Mouse (Mus musculus) left cerebral cortex, adult 9 months (tissue): Measurements from ENCODE around the gene Fscn1.

Source experiments
- DNase-seq, 2 experiments: peaks; one replicate each; pipeline ENCODE4 v3.0.0; 2022; ENCODE audit warnings: low spot score in 2 of 2

Gene Fscn1

GRCm38 (mm10) chr5:142959576-142960556 lies at the start of gene Fscn1:
Gene Fscn1 (plus strand): TSS chr5:142960343.
- peak in 1 of 2 experiments; percentile 90 for DNase-seq

- DNase-seq: no peak
Observed at GRCm38 (mm10) chr5:142911629-142912028, 48.5 kb upstream of the Fscn1 start.

- DNase-seq: no peak
Observed at GRCm38 (mm10) chr5:142912320-142912719, 47.8 kb upstream of the Fscn1 start.

GRCm38 (mm10) chr5:142912739-142913138 lies 47.4 kb upstream of the Fscn1 start:
- no peak for DNase-seq

GRCm38 (mm10) chr5:142915231-142915630 lies 44.9 kb upstream of the Fscn1 start:
- DNase-seq: no peak

GRCm38 (mm10) chr5:142916593-142916992 lies 43.5 kb upstream of the Fscn1 start:
- DNase-seq: no peak

GRCm38 (mm10) chr5:142917402-142917801 lies 42.7 kb upstream of the Fscn1 start:
- no peak for DNase-seq

GRCm38 (mm10) chr5:142920311-142921073 lies 39.7 kb upstream of the Fscn1 start:
- no peak for DNase-seq

GRCm38 (mm10) chr5:142921074-142921459 lies 39.1 kb upstream of the Fscn1 start:
- DNase-seq: no peak

GRCm38 (mm10) chr5:142922251-142922650 lies 37.9 kb upstream of the Fscn1 start:
- no peak for DNase-seq

- DNase-seq: no peak
Observed at GRCm38 (mm10) chr5:142923781-142924180, 36.4 kb upstream of the Fscn1 start.

- no peak for DNase-seq
Observed at GRCm38 (mm10) chr5:142924336-142924959, 35.7 kb upstream of the Fscn1 start.

GRCm38 (mm10) chr5:142926204-142926939 lies 33.8 kb upstream of the Fscn1 start:
- no peak for DNase-seq

- no peak for DNase-seq
Observed at GRCm38 (mm10) chr5:142926940-142927228, 33.3 kb upstream of the Fscn1 start.

- DNase-seq: no peak
Observed at GRCm38 (mm10) chr5:142927341-142927930, 32.7 kb upstream of the Fscn1 start.

GRCm38 (mm10) chr5:142928749-142929399 lies 31.3 kb upstream of the Fscn1 start:
- DNase-seq: peak in 1 of 2 experiments; percentile 81

- DNase-seq: no peak
Observed at GRCm38 (mm10) chr5:142929400-142929752, 30.8 kb upstream of the Fscn1 start.

GRCm38 (mm10) chr5:142931241-142931745 lies 28.9 kb upstream of the Fscn1 start:
- DNase-seq: no peak

GRCm38 (mm10) chr5:142932084-142932685 lies 28.0 kb upstream of the Fscn1 start:
- DNase-seq: peak in 1 of 2 experiments; percentile 89

GRCm38 (mm10) chr5:142932731-142933130 lies 27.4 kb upstream of the Fscn1 start:
- no peak for DNase-seq
